Mouse (Mus musculus) forelimb bud, embryonic 11.5 days (tissue): ENCODE data around the gene Uimc1.
"Not testable (repeated sequence)": the region's sequence is repeated elsewhere in the genome, so short reads cannot be mapped to it uniquely, and the experiment has no call there.

ENCODE experiments used
- DNase-seq: peaks from one replicate; pipeline ENCODE4 v3.0.0-alpha.2; 2012; ENCODE audit warnings: low read depth, low spot score

Uimc1 gene

DNA sequence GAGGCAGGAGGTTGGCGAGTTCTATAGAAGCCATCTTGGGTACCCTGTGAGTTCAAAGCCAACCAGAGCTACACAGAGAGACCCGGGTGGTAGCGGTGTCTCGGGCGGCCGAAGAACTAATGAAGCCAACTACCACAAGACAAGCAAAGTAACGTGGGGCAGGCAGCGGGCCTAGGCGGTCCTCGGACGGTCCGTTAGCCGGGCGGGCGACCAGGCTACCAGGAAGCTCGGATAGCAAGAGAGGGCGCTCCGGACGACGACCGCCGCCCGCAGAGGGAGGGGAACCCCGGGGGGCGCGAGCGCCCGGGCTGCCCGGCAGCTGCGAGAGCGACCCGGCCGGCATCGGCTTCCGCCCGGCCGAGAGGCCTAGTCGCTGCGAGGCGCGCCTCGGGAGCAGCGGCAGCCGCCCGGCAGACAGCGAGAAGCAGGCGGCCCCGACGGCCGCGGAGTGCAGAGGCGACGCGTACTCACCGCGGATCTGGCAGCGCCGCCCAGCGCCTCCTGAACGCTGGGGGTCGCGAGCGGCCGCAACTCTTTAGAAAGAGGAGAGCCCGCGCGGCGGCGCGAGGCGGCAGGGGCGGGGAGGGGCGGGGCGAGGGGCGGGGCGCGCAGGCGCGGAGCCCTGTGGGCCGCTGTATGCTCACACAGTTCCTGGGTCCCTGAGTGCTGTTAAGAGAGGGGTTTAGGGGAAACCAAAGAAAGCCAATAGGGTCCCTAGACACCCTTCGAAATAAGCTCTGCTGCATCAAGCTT is at the start of gene Uimc1:
Uimc1 (minus strand) TSS at position 575 of the 753 bp plus-strand sequence.
- peak; percentile 84 for DNase-seq

DNA sequence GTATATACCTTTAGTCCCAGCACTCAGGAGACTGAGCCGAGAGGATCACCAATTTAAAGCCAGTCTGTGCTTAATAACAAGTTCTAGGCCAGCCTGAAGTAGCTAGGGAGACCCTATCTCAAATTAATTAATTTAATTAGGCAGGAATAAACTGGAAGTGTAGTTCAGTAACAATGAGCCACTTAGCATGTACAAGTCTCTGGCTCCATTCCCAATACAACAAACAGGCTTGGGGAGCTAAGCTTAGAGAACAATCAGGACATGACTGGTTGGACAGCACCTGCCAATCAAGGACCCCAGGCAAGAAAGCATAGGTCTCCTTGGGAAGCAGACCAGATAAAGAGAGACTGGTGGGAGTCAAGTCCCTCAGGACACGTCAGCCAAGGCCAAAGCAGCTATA is 40.2 kb upstream of the Uimc1 start:
- no peak for DNase-seq

GRCm38 (mm10) chr13:55135382-55135781 is 35.3 kb upstream of the Uimc1 start:
- peak; percentile 19 for DNase-seq

- no peak for DNase-seq
Measured at GRCm38 (mm10) chr13:55133448-55133847, 33.3 kb upstream of the Uimc1 start, which contains the start of gene Gm17617. TSS of gene Gm17617 (minus strand) at chr13:55133548.

DNA sequence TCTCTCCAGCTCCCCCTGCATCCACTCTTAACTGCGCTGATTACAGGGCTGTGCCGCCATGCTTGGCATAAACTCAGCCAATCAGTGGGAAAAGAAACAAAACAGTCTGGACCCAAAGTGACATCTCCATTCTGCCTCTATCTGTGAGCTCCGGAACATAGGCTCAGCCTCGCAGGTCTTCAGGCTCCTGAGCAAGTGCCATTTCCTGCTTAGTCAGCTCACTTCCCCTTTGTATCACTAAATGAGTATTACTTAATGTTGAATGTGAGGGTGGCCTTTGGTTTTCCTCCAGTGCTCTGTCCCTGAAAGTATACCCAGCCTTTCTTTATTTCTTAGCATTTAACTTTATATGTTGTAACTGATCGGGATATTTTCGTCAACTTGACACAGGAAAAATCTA is 24.8 kb upstream of the Uimc1 start:
- DNase-seq = no peak

GRCm38 (mm10) chr13:55114375-55114774 is 14.3 kb upstream of the Uimc1 start:
- DNase-seq = no peak

- no peak for DNase-seq
Measured at GRCm38 (mm10) chr13:55107694-55108093, 7.6 kb upstream of the Uimc1 start.

DNA sequence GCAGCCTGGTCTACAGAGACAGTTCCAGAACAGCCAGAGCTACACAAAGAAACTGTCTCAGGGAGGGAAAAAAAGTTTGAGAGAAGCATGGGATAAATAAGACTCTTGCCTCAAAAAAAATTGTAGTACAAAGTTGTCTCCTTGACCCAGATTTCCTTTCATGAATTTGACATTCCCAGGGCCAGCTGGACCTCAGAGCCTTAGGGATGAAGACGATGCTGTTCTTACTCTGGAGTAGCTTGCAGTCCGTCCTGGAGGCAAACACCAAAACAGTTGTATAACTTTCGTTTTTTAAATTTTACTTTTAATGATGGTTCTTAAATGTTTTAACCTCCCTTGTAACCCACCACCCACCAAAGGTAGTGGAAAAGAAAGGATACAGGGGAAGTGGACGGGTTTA is 7.0 kb upstream of the Uimc1 start:
- DNase-seq = no peak

- DNase-seq = peak; percentile 9
Measured at GRCm38 (mm10) chr13:55105953-55106691, 6.0 kb upstream of the Uimc1 start.

- DNase-seq = peak; percentile 95
Measured at GRCm38 (mm10) chr13:55105045-55105952, 5.2 kb upstream of the Uimc1 start, which contains the start of gene Zfp346. TSS of gene Zfp346 (plus strand) at chr13:55105311.

GRCm38 (mm10) chr13:55103351-55103750 is 3.3 kb upstream of the Uimc1 start:
- DNase-seq = no peak

DNA sequence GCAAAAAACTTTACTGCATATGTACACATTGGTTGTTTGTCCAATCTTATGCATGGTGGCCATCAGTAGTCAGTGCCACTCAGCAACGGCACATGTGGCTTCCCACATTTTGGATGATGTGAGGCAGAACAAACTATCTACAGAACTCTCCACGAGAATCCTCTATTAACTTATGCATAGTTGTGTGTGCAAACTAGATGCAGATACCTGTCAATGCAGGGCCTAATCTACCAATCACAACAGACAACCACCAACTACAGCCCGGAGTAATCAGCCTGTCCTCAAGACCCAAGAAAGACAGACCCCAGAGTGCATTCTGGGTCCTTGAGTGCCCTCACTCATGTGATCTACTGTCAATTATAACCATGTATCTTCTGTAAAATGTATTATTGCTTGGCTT is 2.3 kb upstream of the Uimc1 start:
- DNase-seq = no peak

DNA sequence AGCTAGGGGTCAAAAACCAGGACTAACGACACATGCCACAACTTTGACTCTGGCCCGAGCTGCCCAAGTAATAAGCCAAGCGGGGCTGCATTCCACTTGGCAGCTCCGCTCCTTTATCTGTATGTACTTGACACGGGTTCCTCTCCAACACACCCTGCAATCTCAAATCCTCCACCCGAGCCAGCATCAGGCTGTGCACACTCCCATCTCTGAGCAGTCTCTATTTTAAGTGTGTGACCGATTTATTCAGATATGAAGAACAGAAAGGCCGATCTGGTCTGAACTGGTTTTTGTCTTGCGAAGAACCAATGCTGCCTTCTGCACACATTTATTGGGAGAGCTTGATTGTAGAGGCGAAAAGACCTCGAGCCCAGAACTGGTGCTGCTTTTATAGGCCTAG is 1.5 kb upstream of the Uimc1 start:
- no peak for DNase-seq

DNA sequence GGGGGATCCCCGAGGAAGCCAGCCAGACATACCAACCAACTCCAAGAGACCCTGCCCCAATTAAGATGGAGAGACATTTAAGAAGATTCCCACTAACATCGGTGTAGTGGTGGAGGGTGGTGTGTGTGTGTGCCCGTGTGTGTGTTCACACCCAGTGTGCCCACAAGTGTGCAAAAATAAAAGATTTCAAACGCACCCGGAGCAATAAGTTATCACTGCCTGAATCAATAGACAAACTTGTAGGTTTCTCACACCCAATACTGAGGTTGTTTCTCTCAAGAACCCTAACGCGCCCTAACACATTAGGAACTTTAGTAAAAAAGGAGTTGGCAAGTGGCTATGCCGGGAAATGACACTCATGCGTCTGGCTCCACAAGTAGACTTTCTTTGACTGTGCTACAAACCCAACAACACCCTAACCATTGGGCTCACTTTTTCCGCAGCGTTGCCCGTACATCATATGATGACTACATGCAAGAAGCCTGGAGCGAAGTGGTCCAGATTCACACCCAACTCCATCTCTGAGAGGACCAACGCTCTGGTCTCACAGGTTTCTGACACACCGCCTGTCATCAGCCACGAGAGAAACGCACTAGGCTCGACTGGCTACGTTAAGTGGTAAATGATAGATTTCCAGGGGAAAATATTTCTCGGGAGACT is 904 bp downstream of the Uimc1 start:
- peak; percentile 7 for DNase-seq

GRCm38 (mm10) chr13:55097841-55098240 is 2.3 kb downstream of the Uimc1 start:
- DNase-seq = not testable (repeated sequence)

DNA sequence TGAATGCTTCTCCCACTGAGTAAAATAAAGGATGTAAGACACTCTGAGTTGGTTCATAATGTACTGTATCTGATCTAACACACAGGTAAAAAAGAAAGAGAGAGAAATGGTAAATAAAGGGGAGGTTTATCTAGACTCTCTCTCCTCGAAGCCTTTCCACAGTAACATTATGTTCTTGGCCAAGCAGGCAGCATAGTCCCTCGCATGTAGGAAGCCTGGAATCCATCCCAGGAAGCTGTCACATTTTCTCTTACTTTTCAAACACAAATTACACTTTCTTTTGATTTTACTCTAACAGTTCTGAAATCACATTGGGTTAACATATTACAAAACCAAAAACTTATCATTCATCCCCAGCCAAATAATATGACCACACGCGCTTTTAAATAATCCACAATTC is 7.5 kb downstream of the Uimc1 start:
- DNase-seq = no peak

DNA sequence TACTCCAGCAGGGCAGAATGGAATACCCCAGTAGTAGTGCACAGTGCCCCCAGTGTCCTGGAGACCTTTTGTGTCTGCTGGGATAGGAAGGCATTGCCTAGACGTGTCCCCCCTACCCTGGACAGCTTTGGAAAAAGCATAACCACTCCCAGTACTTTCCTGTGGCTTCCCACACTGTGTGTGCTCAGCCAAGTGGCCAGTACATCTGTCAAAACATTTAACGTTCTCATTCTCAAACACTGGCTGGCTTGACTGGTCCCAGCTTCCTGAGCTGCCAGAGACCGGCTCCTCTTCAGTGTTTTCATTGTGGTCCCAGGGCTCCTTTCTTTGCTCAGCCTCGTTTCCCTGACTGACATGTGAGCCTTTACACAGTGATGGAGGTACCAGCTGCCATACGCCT is 24.5 kb downstream of the Uimc1 start:
- DNase-seq = no peak

GRCm38 (mm10) chr13:55071322-55071721 is 28.8 kb downstream of the Uimc1 start:
- peak; percentile 42 for DNase-seq

DNA sequence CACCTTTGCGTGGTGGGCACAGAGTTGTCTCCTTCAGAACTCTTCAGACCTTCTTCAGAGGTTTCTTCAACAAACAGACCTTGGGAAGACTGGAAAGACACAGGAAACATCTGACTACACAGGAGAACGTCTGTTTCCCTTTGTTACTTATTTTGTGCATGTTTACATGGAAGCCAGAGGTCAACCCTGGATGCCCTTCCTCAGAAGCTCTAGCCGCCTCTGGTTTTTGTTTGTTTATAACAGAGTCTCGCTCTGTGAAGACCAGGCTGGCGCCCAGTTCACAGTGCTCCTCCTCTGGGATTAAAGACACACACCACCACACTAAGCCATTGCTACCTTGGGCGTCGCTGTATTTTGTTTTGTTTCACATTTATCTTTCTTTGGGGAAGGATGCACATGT is 30.4 kb downstream of the Uimc1 start:
- no peak for DNase-seq

GRCm38 (mm10) chr13:55063276-55063675 is 36.8 kb downstream of the Uimc1 start:
- no peak for DNase-seq

DNA sequence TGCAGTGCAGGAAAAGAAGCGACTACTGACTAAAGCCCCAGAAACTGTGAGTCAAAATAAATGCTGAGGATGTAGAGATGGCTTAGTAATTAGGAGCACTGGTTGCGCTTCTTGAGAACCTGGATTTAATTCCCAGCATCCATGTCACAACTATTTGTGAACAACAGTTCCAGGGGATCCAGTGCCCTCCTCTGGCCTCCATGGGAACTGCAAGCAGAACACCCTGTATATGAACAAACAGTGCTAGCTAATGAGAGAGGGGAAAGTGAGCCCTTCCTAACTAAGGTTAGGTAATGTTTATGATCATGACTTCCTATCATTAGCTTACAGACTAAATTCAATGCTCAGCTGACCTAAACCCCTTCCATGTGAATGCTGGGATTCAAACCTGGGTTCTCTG is 42.1 kb downstream of the Uimc1 start:
- no peak for DNase-seq
